Mouse (Mus musculus): ENCODE results near the gene Lrp11.
A peak's percentile ranks its signal among the peaks of the same experiment; 100 is the strongest.
"Not testable (repeated sequence)": the region's sequence is repeated elsewhere in the genome, so short reads cannot be mapped to it uniquely, and the experiment has no call there.

The Lrp11 gene

DNA sequence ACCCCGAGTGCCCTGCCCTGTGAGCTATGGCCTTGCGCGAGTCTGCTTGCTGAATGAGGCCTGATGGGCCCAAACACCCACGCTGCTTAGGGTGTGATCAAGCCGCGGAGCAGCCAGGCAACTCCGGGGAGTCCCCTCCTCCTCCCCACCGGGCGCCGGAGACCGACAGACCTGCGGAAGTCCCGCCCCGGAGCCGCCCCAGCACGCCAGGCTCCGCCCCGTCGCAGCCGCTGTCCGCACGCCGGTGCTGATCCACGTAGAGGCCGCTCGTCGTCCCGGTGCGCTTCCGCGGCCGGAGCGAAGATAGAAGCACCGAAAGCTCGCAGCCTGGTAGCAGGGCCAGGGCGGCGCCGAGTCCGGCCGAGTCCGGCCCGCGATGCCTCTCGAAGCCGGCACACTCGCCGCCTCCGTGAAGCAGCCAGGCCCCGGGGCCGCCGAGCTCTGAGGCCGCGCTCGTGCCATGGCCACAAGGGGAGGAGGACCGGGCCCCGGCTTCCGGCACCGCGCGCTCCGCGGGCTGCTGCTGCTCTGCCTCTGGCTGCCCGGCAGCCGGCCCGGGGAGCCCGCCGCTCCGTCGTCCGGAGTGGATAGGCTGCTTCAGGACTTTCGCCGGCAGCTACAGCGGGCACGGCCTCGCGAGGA lies at the start of gene Lrp11:
Gene Lrp11, plus strand, starts transcription at position 209 of the 642 bp plus-strand sequence.
- peak; percentile 84 to 92 for DNase-seq

DNA sequence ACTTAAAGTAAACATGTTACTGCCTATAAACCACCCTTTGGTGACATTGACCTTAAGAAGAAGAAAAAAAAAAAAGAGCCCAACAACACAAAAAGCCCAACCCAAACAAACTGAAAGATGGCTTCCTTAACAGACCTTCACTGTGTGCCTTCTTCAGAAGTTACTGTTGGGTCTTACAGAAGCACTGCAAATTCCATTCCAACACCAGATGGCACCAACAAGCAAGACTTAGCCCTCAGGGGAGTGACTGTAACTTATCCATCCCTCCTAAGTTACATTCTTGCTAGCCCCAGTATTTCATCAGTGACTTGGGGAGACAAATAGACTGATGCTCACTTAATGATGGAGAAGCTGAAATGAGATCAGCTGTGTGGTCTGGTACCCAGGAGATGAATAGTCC lies 11.6 kb upstream of the Lrp11 start:
- peak; percentile 51 to 64 for DNase-seq

- DNase-seq, result no peak
These were observed 8.2 kb upstream of the Lrp11 start for GRCm38 (mm10) chr10:7581401-7581800.

- DNase-seq, result peak in 1 of 2 experiments; percentile 39
These were observed 7.3 kb upstream of the Lrp11 start for GRCm38 (mm10) chr10:7582157-7582890.

GRCm38 (mm10) chr10:7582891-7583557 lies 6.6 kb upstream of the Lrp11 start:
- peak; percentile 41 to 44 for DNase-seq

GRCm38 (mm10) chr10:7586771-7587170 lies 2.8 kb upstream of the Lrp11 start:
- peak; percentile 64 to 72 for DNase-seq

GRCm38 (mm10) chr10:7590234-7590689 lies 662 bp downstream of the Lrp11 start:
- DNase-seq, result peak in 1 of 2 experiments; percentile 58

GRCm38 (mm10) chr10:7590792-7591191 lies 1.2 kb downstream of the Lrp11 start:
- peak; percentile 31 to 36 for DNase-seq

GRCm38 (mm10) chr10:7594797-7595196 lies 5.2 kb downstream of the Lrp11 start:
- DNase-seq, result peak; percentile 44 to 46

GRCm38 (mm10) chr10:7596251-7596650 lies 6.7 kb downstream of the Lrp11 start:
- DNase-seq, result peak in 1 of 2 experiments; percentile 29

GRCm38 (mm10) chr10:7598177-7598576 lies 8.6 kb downstream of the Lrp11 start:
- no peak for DNase-seq

- peak; percentile 87 to 90 for DNase-seq
These were observed 11.0 kb downstream of the Lrp11 start for GRCm38 (mm10) chr10:7600647-7601046.

- DNase-seq, result no peak
These were observed 15.6 kb downstream of the Lrp11 start for GRCm38 (mm10) chr10:7605168-7605567.

GRCm38 (mm10) chr10:7606437-7606836 lies 16.8 kb downstream of the Lrp11 start:
- DNase-seq, result no peak

GRCm38 (mm10) chr10:7608611-7609010 lies 19.0 kb downstream of the Lrp11 start:
- no peak for DNase-seq

DNA sequence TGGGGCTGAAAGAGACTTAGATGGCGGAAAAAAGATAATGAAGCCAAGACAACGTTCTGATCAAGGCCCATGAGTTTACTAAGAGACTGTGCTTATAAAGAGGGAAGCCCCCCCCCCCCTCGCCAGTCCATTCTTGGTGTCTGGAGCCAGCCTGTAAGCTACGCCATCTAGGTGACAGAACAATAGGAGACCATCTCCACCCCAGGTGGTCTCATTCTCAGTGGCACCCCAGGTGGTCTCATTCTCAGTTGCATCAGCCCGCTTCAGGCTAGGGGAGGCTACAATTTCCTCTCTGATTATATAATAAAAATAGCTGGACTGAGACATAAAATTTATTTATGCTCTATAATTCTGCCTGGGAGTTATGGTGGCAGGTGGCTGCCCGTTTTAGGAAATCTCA lies 22.0 kb downstream of the Lrp11 start:
- DNase-seq, result no peak

GRCm38 (mm10) chr10:7612210-7612609 lies 22.6 kb downstream of the Lrp11 start:
- not testable (repeated sequence) for DNase-seq

- DNase-seq, result no peak
These were observed 25.2 kb downstream of the Lrp11 start for GRCm38 (mm10) chr10:7614834-7615233.

DNA sequence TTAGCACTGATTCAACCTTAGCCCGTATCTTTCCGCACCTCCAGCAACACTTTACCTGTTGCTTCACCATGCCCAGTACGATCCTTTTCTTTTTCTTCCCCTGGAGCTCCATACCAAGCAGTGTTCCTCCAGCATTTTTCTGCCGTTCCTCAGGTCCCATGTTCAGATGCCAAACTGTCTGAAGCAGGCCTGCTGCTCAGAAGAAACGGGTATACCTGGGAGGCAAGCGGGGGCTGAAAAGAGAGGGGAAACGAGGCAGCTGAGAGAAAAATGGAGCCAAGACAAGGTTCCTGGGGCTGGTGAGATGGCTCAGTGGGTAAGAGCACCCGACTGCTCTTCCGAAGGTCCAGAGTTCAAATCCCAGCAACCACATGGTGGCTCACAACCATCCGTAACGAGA lies 27.5 kb downstream of the Lrp11 start:
- not testable (repeated sequence) for DNase-seq

- DNase-seq, result not testable (repeated sequence)
These were observed 28.0 kb downstream of the Lrp11 start for GRCm38 (mm10) chr10:7617556-7617955.

DNA sequence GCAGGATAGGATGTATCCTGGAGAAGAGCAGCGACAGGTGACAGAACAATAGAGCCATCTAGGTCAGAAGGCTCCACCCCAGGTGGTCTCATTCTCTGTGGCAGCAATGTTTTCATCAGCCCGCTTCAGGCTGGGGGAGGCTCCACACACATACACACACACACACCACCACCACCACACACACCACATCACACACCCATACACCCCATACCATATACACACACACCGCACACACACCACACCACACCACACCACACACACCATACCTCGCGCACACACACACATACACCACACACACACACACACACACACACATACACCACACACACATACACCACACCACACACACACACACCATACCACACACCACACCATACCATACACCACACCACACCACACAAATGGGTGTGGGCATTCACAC lies 30.2 kb downstream of the Lrp11 start:
- no peak for DNase-seq

- no peak for DNase-seq
These were observed 31.1 kb downstream of the Lrp11 start for GRCm38 (mm10) chr10:7620723-7621122.

GRCm38 (mm10) chr10:7622378-7622777 lies 32.8 kb downstream of the Lrp11 start:
- DNase-seq, result peak in 1 of 2 experiments; percentile 26
